In genomic region chr7:98867794-98868150, GRCm38 (mm10) we compare ENCODE assay signal across 17 mouse cellular contexts. TPM values are rescaled to one million over a fixed set of nuclear protein-coding genes. Genes with fewer than 3 reads are reported as not detected.
DNase-seq lines count a peak whose midpoint lies in the region; ATAC-seq and TF ChIP-seq lines count a peak whose summit lies in the region.
"Had no signal": no experiment of that assay in that cellular context is flagged by ENCODE, and none has a peak within 500 bp of the region (broad histone marks: within the 10 kb centered on the region; RNA-seq: fewer than 3 reads in every experiment).

No protein-coding gene starts in this region.

- DNase-seq in heart, postnatal 14 days = no peak
- DNase-seq in hindbrain, postnatal 0 days (ENCODE audit: low spot score) = no peak
- DNase-seq in gastrocnemius, adult 2 months = no peak
- DNase-seq: adrenal gland, adult 8-10 months; adrenal gland, postnatal 36 days; cerebellum, adult 2 months; gastrocnemius, postnatal 36 days; heart, adult 18-20 months; heart, postnatal 10 days; kidney, adult 11 months had no signal

- no peaks in the 10 kb centered on the region for H3K36me3 ChIP-seq in heart, embryonic 12.5 days
- H3K36me3 ChIP-seq in hindbrain, embryonic 12.5 days = no peaks in the 10 kb centered on the region
- no peaks in the 10 kb centered on the region for H3K36me3 ChIP-seq in hindbrain, postnatal 0 days (ENCODE audit: insufficient read depth, low read length)
- H3K36me3 ChIP-seq in neural tube, embryonic 13.5 days = no peaks in the 10 kb centered on the region
- no peaks in the 10 kb centered on the region for H3K36me3 ChIP-seq in neural tube, embryonic 15.5 days
- H3K36me3 ChIP-seq: embryonic facial prominence, embryonic 15.5 days; forebrain, embryonic 10.5 days had no signal

- intact Hi-C loops in heart, postnatal 14 days (cut with DNase I) = no loop called here
- intact Hi-C loops in gastrocnemius, adult 2 months (cut with DNase I) = no loop called here

- 70% methylated on average over 2 of the region's 2 CpGs for WGBS in heart, embryonic 12.5 days
- WGBS in hindbrain, embryonic 12.5 days = 92% methylated on average over 2 of the region's 2 CpGs
- 86% methylated on average over 2 of the region's 2 CpGs for WGBS in hindbrain, postnatal 0 days
- 85% methylated on average over 2 of the region's 2 CpGs for WGBS in neural tube, embryonic 13.5 days
- WGBS in neural tube, embryonic 15.5 days = 76% methylated on average over 2 of the region's 2 CpGs

- no peak for TF ChIP-seq CTCF in hindbrain, postnatal 0 days (IDR thresholded peaks at IDR 0.05; ENCODE audit: low read depth)
- TF ChIP-seq CTCF in gastrocnemius, adult 2 months (IDR thresholded peaks at IDR 0.05) = no peak

- no peaks in the 10 kb centered on the region for H3K9me3 ChIP-seq in heart, embryonic 12.5 days (replicated peaks)
- no peaks in the 10 kb centered on the region for H3K9me3 ChIP-seq in hindbrain, embryonic 12.5 days (replicated peaks)
- no peaks in the 10 kb centered on the region for H3K9me3 ChIP-seq in hindbrain, postnatal 0 days (ENCODE audit: low read length)
- no peaks in the 10 kb centered on the region for H3K9me3 ChIP-seq in neural tube, embryonic 13.5 days
- H3K9me3 ChIP-seq in neural tube, embryonic 15.5 days (replicated peaks) = no peaks in the 10 kb centered on the region
- H3K9me3 ChIP-seq: embryonic facial prominence, embryonic 15.5 days; forebrain, embryonic 10.5 days had no signal

- H3K9ac ChIP-seq in heart, embryonic 12.5 days = no peak overlapping the region; the same call in 1 of the 2 replicates
- no peak overlapping the region for H3K9ac ChIP-seq in hindbrain, embryonic 12.5 days
- H3K9ac ChIP-seq in hindbrain, postnatal 0 days (replicated peaks; ENCODE audit: low read length) = no peak overlapping the region
- no peak overlapping the region for H3K9ac ChIP-seq in neural tube, embryonic 13.5 days
- no peak overlapping the region for H3K9ac ChIP-seq in neural tube, embryonic 15.5 days (replicated peaks)
- H3K9ac ChIP-seq: embryonic facial prominence, embryonic 15.5 days had no signal

- H3K4me1 ChIP-seq in heart, embryonic 12.5 days (replicated peaks) = peaks cover 67% of the 10 kb centered on the region
- peaks cover 42% of the 10 kb centered on the region for H3K4me1 ChIP-seq in hindbrain, embryonic 12.5 days
- H3K4me1 ChIP-seq in hindbrain, postnatal 0 days (ENCODE audit: insufficient read depth, low read length) = no peaks in the 10 kb centered on the region
- peaks cover 43% of the 10 kb centered on the region for H3K4me1 ChIP-seq in neural tube, embryonic 13.5 days (replicated peaks)
- H3K4me1 ChIP-seq in neural tube, embryonic 15.5 days = peaks cover 22% of the 10 kb centered on the region

- peak overlapping the region; percentile 44 for H3K27ac ChIP-seq in heart, embryonic 12.5 days (ENCODE audit: poor library complexity, severe bottlenecking)
- H3K27ac ChIP-seq in hindbrain, embryonic 12.5 days = 0 out of 2 replicates have a peak overlapping the region, but pooled peaks have one; percentile 23
- H3K27ac ChIP-seq in hindbrain, postnatal 0 days = no peak overlapping the region
- peak overlapping the region; percentile 59 for H3K27ac ChIP-seq in neural tube, embryonic 13.5 days (replicated peaks)
- H3K27ac ChIP-seq in neural tube, embryonic 15.5 days (replicated peaks) = no peak overlapping the region
- no peak overlapping the region for H3K27ac ChIP-seq in gastrocnemius, adult 2 months
- H3K27ac ChIP-seq: embryonic facial prominence, embryonic 15.5 days; forebrain, embryonic 10.5 days had no signal

- 0 out of 2 replicates have a peak, but pooled peaks cover 4% of the 10 kb centered on the region for H3K27me3 ChIP-seq in heart, embryonic 12.5 days (replicated peaks)
- H3K27me3 ChIP-seq in hindbrain, embryonic 12.5 days = no peaks in the 10 kb centered on the region; the same call in 1 of the 2 replicates
- H3K27me3 ChIP-seq in hindbrain, postnatal 0 days (ENCODE audit: insufficient read depth, low read length) = no peaks in the 10 kb centered on the region
- H3K27me3 ChIP-seq in neural tube, embryonic 13.5 days = 0 out of 2 replicates have a peak, but pooled peaks cover 2% of the 10 kb centered on the region
- no peaks in the 10 kb centered on the region; the same call in 1 of the 2 replicates for H3K27me3 ChIP-seq in neural tube, embryonic 15.5 days (replicated peaks)
- H3K27me3 ChIP-seq: embryonic facial prominence, embryonic 15.5 days had no signal

- H3K4me3 ChIP-seq in heart, embryonic 12.5 days = no peak overlapping the region
- H3K4me3 ChIP-seq in hindbrain, embryonic 12.5 days = no peak overlapping the region
- H3K4me3 ChIP-seq in hindbrain, postnatal 0 days (ENCODE audit: low read length) = no peak overlapping the region
- no peak overlapping the region for H3K4me3 ChIP-seq in neural tube, embryonic 13.5 days
- H3K4me3 ChIP-seq in neural tube, embryonic 15.5 days (replicated peaks) = no peak overlapping the region
- no peak overlapping the region for H3K4me3 ChIP-seq in gastrocnemius, adult 2 months
- H3K4me3 ChIP-seq: embryonic facial prominence, embryonic 15.5 days; erythroblast, embryonic 14.5 days; forebrain, embryonic 10.5 days had no signal

- ATAC-seq in heart, embryonic 12.5 days (ENCODE audit: insufficient number of reproducible peaks, low FRiP score) = no peak
- ATAC-seq in hindbrain, embryonic 12.5 days (ENCODE audit: low FRiP score) = no peak
- no peak for ATAC-seq in hindbrain, postnatal 0 days
- ATAC-seq in neural tube, embryonic 13.5 days (ENCODE audit: low read depth) = no peak
- no peak for ATAC-seq in neural tube, embryonic 15.5 days (ENCODE audit: low FRiP score)

- 0 out of 2 replicates have a peak overlapping the region, but pooled peaks have one; percentile 42 for H3K4me2 ChIP-seq in heart, embryonic 12.5 days
- no peak overlapping the region for H3K4me2 ChIP-seq in hindbrain, embryonic 12.5 days (replicated peaks)
- H3K4me2 ChIP-seq in hindbrain, postnatal 0 days (ENCODE audit: low read depth, low read length) = no peak overlapping the region
- no peak overlapping the region for H3K4me2 ChIP-seq in neural tube, embryonic 13.5 days
- no peak overlapping the region for H3K4me2 ChIP-seq in neural tube, embryonic 15.5 days
- H3K4me2 ChIP-seq: embryonic facial prominence, embryonic 15.5 days had no signal

RNA-seq across cellular contexts. Expression of gene Wnt11, which starts 32.9 kb away (rescaled TPM):
- 26.3 and 31.0 TPM in 2 replicates for polyA plus RNA-seq in heart, embryonic 12.5 days (2016; fragmentation: Nextera tagmentation; extraction: Ambion mirVana)
- 1 to 10 TPM; 2.7 to 3.7 TPM for total RNA-seq in heart, postnatal 14 days (2021)
- 14.7 and 16.5 TPM in 2 replicates for polyA plus RNA-seq in hindbrain, embryonic 12.5 days (2016; fragmentation: Nextera tagmentation; extraction: Ambion mirVana)
- 11.4 and 17.2 TPM in 2 replicates for total RNA-seq in hindbrain, postnatal 0 days (2014; rRNA removed)
- 2.2 and 2.8 TPM in 2 replicates for polyA plus RNA-seq in hindbrain, postnatal 0 days (2015; fragmentation: Nextera tagmentation; extraction: Ambion mirVana)
- polyA plus RNA-seq in neural tube, embryonic 13.5 days (2015; fragmentation: Nextera tagmentation; extraction: Ambion mirVana) = 2.3 and 5.2 TPM in 2 replicates
- 1.9 and 2.5 TPM in 2 replicates for polyA plus RNA-seq in neural tube, embryonic 15.5 days (2015; fragmentation: Nextera tagmentation; extraction: Ambion mirVana)
- total RNA-seq in gastrocnemius, adult 2 months (2021) = 1 to 10 TPM; 5.3 to 8.3 TPM
- polyA plus RNA-seq: erythroblast, embryonic 14.5 days had no signal

Comparison
In these comparisons a context has a peak if more than half of its experiments do, and no peak if none do; other contexts are left out.
1. H3K27ac ChIP-seq: peak in heart, embryonic 12.5 days (single experiment), hindbrain, embryonic 12.5 days (single experiment) and neural tube, embryonic 13.5 days (single experiment); none in hindbrain, postnatal 0 days (single experiment), neural tube, embryonic 15.5 days (single experiment) and gastrocnemius, adult 2 months (single experiment).